Mouse (Mus musculus) right cerebral cortex, postnatal 14 days (tissue): ENCODE measurements at regions not wholly inside any gene's neighbourhood (a gene's known extent, or its start where the extent isn't known, plus 50 kb on each side); places are given as distances from the start of the nearest gene placed in this dataset.

Experiments
- DNase-seq: peaks from one replicate; pipeline ENCODE4 v3.0.0; 2022

GRCm38 (mm10) chr6:49654541-49655130 lies 167.9 kb upstream of the Npy start:
- no peak for DNase-seq

GRCm38 (mm10) chr6:49655241-49655640 lies 167.3 kb upstream of the Npy start:
- no peak for DNase-seq

DNA sequence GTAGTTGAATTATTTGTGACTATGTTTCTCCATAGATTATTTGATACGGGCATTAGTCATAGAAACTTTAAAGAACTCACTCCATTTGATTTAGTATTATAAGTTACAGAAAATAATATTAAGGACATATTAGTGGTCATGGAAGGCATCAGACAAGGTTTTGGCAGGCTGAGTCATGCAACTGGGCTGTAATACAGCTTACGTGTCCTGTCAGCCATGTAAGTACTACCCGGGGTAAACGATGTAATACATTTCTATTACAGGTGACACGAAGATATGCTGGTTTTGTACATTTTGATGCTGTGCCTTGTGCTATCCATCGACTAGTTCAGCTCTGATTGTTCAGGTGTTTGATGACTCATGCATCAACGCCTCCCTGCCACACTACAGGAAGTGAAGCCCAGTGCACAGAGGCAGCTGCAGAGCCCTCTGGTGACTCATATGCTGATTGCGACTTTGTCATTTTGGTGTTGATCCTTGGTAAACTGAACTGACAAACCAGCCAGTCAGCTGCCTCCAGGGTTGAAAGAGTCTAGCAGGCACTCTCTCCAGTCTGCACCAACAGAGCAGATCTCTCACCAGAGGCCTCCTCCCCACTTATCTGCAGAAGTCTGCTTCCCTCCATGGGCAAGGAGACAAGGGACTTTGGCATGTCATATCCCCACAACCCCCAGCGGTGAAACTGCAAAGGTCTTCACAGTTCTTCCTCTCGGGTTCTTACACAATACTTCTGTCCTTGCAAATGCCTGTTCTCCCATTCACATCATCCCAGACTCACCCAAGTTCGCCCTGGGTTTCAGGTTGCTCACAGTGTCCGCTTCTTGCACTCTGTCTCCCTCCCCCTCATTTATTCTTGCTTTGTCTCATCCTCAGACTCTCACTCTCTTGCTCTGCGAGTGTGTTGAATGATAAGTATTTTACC lies 165.9 kb upstream of the Npy start:
- DNase-seq, result no peak

GRCm38 (mm10) chr6:49657988-49658387 lies 164.5 kb upstream of the Npy start:
- DNase-seq, result no peak

- DNase-seq, result no peak
Observed at GRCm38 (mm10) chr6:49670991-49671390, 151.5 kb upstream of the Npy start.

GRCm38 (mm10) chr6:49671912-49672311 lies 150.6 kb upstream of the Npy start:
- no peak for DNase-seq

GRCm38 (mm10) chr6:49686776-49687175 lies 135.7 kb upstream of the Npy start:
- no peak for DNase-seq

GRCm38 (mm10) chr6:49692032-49692539 lies 130.4 kb upstream of the Npy start:
- DNase-seq, result no peak

GRCm38 (mm10) chr6:49694851-49695250 lies 127.7 kb upstream of the Npy start:
- DNase-seq, result no peak

DNA sequence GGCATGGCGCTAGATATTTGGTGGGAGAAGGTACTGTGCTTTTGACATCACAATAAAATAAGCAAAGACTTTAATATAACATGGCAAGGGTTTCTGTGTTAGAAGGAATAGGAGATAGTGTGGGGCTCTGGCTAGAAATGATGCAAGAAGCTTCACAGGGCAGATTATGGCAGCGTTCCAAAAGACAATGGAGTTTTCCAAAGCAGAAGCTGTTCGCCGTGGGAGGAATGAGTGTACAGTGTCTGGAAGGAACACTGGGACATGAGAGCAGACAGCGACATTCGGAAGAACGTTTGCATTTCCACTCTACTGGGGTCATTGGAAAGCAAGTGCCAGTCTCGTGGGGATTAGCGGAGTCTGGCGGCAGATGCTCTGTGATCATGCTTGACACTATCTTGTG lies 125.5 kb upstream of the Npy start:
- DNase-seq, result no peak

GRCm38 (mm10) chr6:49701453-49701852 lies 121.1 kb upstream of the Npy start:
- no peak for DNase-seq

GRCm38 (mm10) chr6:49712980-49713379 lies 109.5 kb upstream of the Npy start:
- DNase-seq, result no peak

DNA sequence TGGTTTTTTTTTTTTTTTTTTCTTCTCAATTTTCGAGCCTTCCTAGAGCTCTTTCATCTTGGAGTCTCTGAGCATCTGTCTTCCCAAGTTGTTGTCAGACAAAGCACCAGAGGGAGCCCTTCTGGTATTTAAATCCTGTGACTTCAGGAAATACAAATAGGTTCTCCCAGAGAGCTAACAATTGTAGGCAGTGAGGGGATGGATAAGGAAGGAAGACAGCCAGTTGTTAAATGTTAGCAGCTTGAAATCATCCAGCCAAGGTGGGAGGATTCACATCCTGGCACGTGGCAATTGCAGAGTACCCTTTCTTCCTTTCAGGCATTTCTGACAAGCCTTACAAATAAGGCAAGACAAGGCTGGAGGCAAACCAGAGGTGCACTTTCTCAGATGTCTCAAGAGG lies 106.0 kb upstream of the Npy start:
- DNase-seq, result no peak

DNA sequence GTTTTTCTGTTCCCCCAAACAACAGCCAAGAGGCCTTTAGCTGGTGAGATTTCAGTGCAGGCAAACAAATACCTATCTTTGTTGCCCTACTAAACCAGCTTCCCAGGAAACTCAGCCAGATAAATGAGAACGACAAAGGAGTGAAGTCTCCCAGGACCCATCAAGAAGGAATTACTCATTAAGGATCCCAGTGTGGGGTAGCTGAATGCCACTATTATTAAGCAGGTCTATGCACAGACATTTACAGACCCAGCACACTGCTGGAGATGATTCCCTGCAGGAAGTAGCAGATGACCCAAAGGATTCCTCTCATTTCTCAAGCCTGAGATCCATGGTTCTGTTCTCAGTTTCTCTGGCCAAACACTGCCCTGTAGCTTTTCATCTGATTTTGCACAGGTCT lies 105.6 kb upstream of the Npy start:
- DNase-seq, result no peak

DNA sequence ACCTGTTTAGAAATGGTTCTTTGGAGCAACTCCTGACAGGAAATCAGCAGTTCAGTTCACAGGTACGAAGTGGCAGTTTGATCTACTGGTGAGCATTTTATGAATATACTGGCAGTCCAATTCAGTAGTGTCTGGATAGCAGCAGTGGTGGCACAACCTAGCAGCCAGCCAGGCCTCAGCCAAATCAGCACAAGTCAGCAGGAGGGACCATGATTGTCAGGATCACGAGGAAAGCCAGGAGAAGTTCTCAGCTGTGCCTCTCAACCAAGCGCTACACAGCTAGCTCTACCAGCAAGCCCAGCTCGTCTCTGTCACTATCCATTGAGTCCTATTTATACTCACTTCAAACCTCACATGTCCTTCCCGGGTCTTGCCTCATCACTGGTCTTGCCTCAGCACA lies 89.3 kb upstream of the Npy start:
- no peak for DNase-seq

- no peak for DNase-seq
Observed at GRCm38 (mm10) chr6:49743157-49743556, 79.4 kb upstream of the Npy start.

DNA sequence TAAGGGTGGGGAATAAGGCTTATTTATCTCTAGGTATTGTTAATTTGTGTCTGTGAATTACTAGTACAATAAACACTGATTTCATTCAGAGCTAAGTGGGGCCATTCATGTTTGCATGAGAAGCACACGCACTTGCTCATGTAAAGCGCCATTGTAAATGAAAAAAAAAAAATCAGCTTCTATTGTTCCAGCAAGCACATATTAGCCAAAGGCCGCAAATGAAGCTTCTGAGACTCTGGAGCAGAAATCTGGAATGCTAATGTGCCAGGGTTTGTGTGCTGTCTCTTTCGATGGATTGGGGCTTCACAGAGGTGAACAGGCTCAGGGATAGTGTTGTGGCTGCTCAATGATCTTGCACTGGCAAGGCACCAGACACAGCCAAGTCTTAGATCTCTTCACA lies 77.2 kb upstream of the Npy start:
- DNase-seq, result no peak

- DNase-seq, result no peak
Observed at GRCm38 (mm10) chr6:49750544-49750943, 72.0 kb upstream of the Npy start.

GRCm38 (mm10) chr6:49759614-49760013 lies 62.9 kb upstream of the Npy start:
- no peak for DNase-seq

GRCm38 (mm10) chr6:49764746-49765145 lies 57.8 kb upstream of the Npy start:
- no peak for DNase-seq

GRCm38 (mm10) chr6:49769904-49770720 lies 52.4 kb upstream of the Npy start:
- no peak for DNase-seq
